Mouse (Mus musculus) heart, embryonic 13.5 days (tissue): ENCODE data around the gene Dbnl. TPM values are rescaled to one million over a fixed set of nuclear protein-coding genes. Genes with fewer than 3 reads are reported as not detected.

Experiments used
- ATAC-seq: fragments of 200-750 bp; cut with Nextera tagmentation; 2 replicates; pipeline ENCODE4 v1.8.0; 2017; ENCODE audit warnings: moderate TSS enrichment; ENCODE audit not compliant: insufficient number of reproducible peaks, low FRiP score, low TSS enrichment; ENCODE audit errors: extremely low read depth
- H3K27ac ChIP-seq: fragments of 300-500 bp; sonication (generic); replicated peaks from 2 replicates; pipeline ENCODE4 v1.5.1; 2015; ENCODE audit warnings: moderate library complexity, mild to moderate bottlenecking, inconsistent platforms
- H3K27me3 ChIP-seq: fragments of 300-500 bp; sonication (generic); replicated peaks from 2 replicates; pipeline ENCODE4 v1.6.1; 2015; ENCODE audit warnings: mild to moderate bottlenecking, inconsistent platforms
- H3K36me3 ChIP-seq: fragments of 300-500 bp; sonication (generic); 2 replicates; pipeline ENCODE4 v1.6.1; 2015; ENCODE audit warnings: mild to moderate bottlenecking, inconsistent platforms
- H3K4me1 ChIP-seq: fragments of 300-500 bp; sonication (generic); 2 replicates; pipeline ENCODE4 v1.6.1; 2015; ENCODE audit warnings: inconsistent platforms
- H3K4me2 ChIP-seq: fragments of 300-500 bp; sonication (generic); 2 replicates; pipeline ENCODE4 v1.6.1; 2015; ENCODE audit warnings: inconsistent platforms, mild to moderate bottlenecking, moderate library complexity
- H3K4me3 ChIP-seq: fragments of 300-500 bp; sonication (generic); 2 replicates; pipeline ENCODE4 v1.5.1; 2015; ENCODE audit warnings: moderate library complexity, mild to moderate bottlenecking, inconsistent platforms
- H3K9ac ChIP-seq: fragments of 300-500 bp; sonication (generic); 2 replicates; pipeline ENCODE4 v1.6.1; 2015; ENCODE audit warnings: inconsistent platforms, mild to moderate bottlenecking, moderate library complexity
- H3K9me3 ChIP-seq: fragments of 300-500 bp; sonication (generic); 2 replicates; pipeline ENCODE4 v1.6.1; 2016; ENCODE audit warnings: inconsistent platforms
- WGBS: fragments of 180-500 bp; shearing (Covaris S2); methylation state at CpG from one replicate; pipeline ENCODE4 v1.1.7; 2015; ENCODE audit warnings: mixed read lengths; 5-methylcytosine and 5-hydroxymethylcytosine counted together
- polyA plus RNA-seq: library from polyadenylated mRNA; unstranded; fragments of >200 nt; fragmentation: Nextera tagmentation; extraction: Ambion mirVana; gene quantifications from 2 replicates; pipeline ENCODE4 v1.2.1, GENCODE M21; 2015

The Dbnl gene
- polyA plus RNA-seq, 1 experiment from 2014 or later: 85.7 TPM

- H3K9me3 ChIP-seq: peaks cover 10% of the 10 kb centered on the region; the same call in 1 of the 2 replicates
- H3K9ac ChIP-seq: no peak overlapping the region
- H3K4me1 ChIP-seq: peaks cover 14% of the 10 kb centered on the region
- 80% methylated on average over 7 of the region's 7 CpGs for WGBS
- H3K36me3 ChIP-seq: peaks cover 1% of the 10 kb centered on the region; the same call in 1 of the 2 replicates
- no peak for ATAC-seq
- H3K4me2 ChIP-seq: no peak overlapping the region
- H3K4me3 ChIP-seq: no peak overlapping the region
- no peak overlapping the region for H3K27ac ChIP-seq
- no peaks in the 10 kb centered on the region for H3K27me3 ChIP-seq
Observed at GRCm38 (mm10) chr11:5840346-5840745, 52.1 kb downstream of the Dbnl start.

- whole genome bisulfite sequencing: 95% methylated on average over 2 of the region's 2 CpGs
- no peak for ATAC-seq
- Histone ChIP-seq H3K9ac (no peak overlapping the region), H3K4me2 (no peak overlapping the region), H3K27me3 (no peaks in the 10 kb centered on the region), H3K27ac (no peak overlapping the region), H3K4me1 (peaks cover 13% of the 10 kb centered on the region), H3K4me3 (no peak overlapping the region), H3K9me3 (peaks cover 10% of the 10 kb centered on the region; the same call in 1 of the 2 replicates), H3K36me3 (no peaks in the 10 kb centered on the region)
Observed at GRCm38 (mm10) chr11:5841751-5842150, 53.5 kb downstream of the Dbnl start.

GRCm38 (mm10) chr11:5843131-5843530 lies 54.8 kb downstream of the Dbnl start:
- H3K27ac ChIP-seq: no peak overlapping the region
- H3K27me3 ChIP-seq: no peaks in the 10 kb centered on the region
- H3K4me1 ChIP-seq: peaks cover 12% of the 10 kb centered on the region
- H3K9ac ChIP-seq: no peak overlapping the region
- H3K4me3 ChIP-seq: no peak overlapping the region
- ATAC-seq: no peak
- H3K4me2 ChIP-seq: no peak overlapping the region
- peaks cover 10% of the 10 kb centered on the region; the same call in 1 of the 2 replicates for H3K9me3 ChIP-seq
- no peaks in the 10 kb centered on the region for H3K36me3 ChIP-seq
- 71% methylated on average over 3 of the region's 3 CpGs for WGBS

- peaks cover 3% of the 10 kb centered on the region; the same call in 1 of the 2 replicates for H3K9me3 ChIP-seq
- no peak; the same call in 1 of the 2 replicates for ATAC-seq
Observed at GRCm38 (mm10) chr11:5846639-5847345, 58.5 kb downstream of the Dbnl start.

GRCm38 (mm10) chr11:5848741-5849140 lies 60.5 kb downstream of the Dbnl start:
- Histone ChIP-seq H3K4me1 (peaks cover 47% of the 10 kb centered on the region), H3K9me3 (no peaks in the 10 kb centered on the region), H3K27ac (peak overlapping the region; percentile 36), H3K36me3 (no peaks in the 10 kb centered on the region), H3K4me2 (no peak overlapping the region), H3K4me3 (no peak overlapping the region), H3K9ac (no peak overlapping the region), H3K27me3 (no peaks in the 10 kb centered on the region)
- no peak for ATAC-seq
- 48% methylated on average over 6 of the region's 6 CpGs for WGBS

More at GRCm38 (mm10) chr11:5846639-5847345, 58.5 kb downstream of the Dbnl start:
- H3K27me3 ChIP-seq: no peaks in the 10 kb centered on the region
- H3K9ac ChIP-seq: no peak overlapping the region
- H3K36me3 ChIP-seq: no peaks in the 10 kb centered on the region
- H3K4me3 ChIP-seq: no peak overlapping the region
- 42% methylated on average over 7 of the region's 7 CpGs for WGBS
- H3K27ac ChIP-seq: peak overlapping the region; percentile 45
- peaks cover 38% of the 10 kb centered on the region for H3K4me1 ChIP-seq
- H3K4me2 ChIP-seq: no peak overlapping the region

GRCm38 (mm10) chr11:5849316-5849715 lies 61.0 kb downstream of the Dbnl start:
- Histone ChIP-seq H3K27ac (peak overlapping the region; percentile 36; the same call in 1 of the 2 replicates), H3K9ac (no peak overlapping the region), H3K9me3 (no peaks in the 10 kb centered on the region), H3K4me3 (no peak overlapping the region), H3K36me3 (no peaks in the 10 kb centered on the region), H3K4me1 (peaks cover 47% of the 10 kb centered on the region), H3K27me3 (no peaks in the 10 kb centered on the region), H3K4me2 (no peak overlapping the region)
- 72% methylated on average over 2 of the region's 2 CpGs for WGBS
- ATAC-seq: peak; percentile 28; the same call in 1 of the 2 replicates

GRCm38 (mm10) chr11:5850452-5850851 lies 62.2 kb downstream of the Dbnl start:
- Histone ChIP-seq H3K4me1 (peaks cover 48% of the 10 kb centered on the region), H3K9me3 (no peaks in the 10 kb centered on the region), H3K27me3 (no peaks in the 10 kb centered on the region), H3K4me3 (no peak overlapping the region), H3K9ac (no peak overlapping the region), H3K4me2 (no peak overlapping the region), H3K27ac (no peak overlapping the region), H3K36me3 (no peaks in the 10 kb centered on the region)
- WGBS: 47% methylated on average over 5 of the region's 5 CpGs
- ATAC-seq: no peak

Other genes starting within 250 kb of the Dbnl start
- 11.4 and 11.9 TPM in 2 replicates for gene Ccdc117, start 246.3 kb upstream of the Dbnl start, polyA plus RNA-seq
- gene Ankrd36, start 218.8 kb upstream of the Dbnl start, polyA plus RNA-seq: not detected in 2 replicates
- 175 and 191 TPM in 2 replicates for gene Mrps24, start 72.8 kb upstream of the Dbnl start, polyA plus RNA-seq
- 26.6 and 30.0 TPM in 2 replicates for gene Urgcp, start 26.1 kb upstream of the Dbnl start, polyA plus RNA-seq
- 801 and 908 TPM in 2 replicates for gene Pgam2, start 15.2 kb downstream of the Dbnl start, polyA plus RNA-seq
- 5.8 and 6.9 TPM in 2 replicates for gene Polm, start 49.5 kb downstream of the Dbnl start, polyA plus RNA-seq
- gene Aebp1, start 73.5 kb downstream of the Dbnl start, polyA plus RNA-seq: 32.3 and 36.1 TPM in 2 replicates
- gene Pold2, start 89.8 kb downstream of the Dbnl start, polyA plus RNA-seq: 109 and 127 TPM in 2 replicates
- 4,508 and 5,229 TPM in 2 replicates for gene Myl7, start 110.3 kb downstream of the Dbnl start, polyA plus RNA-seq
- gene Gck, start 161.6 kb downstream of the Dbnl start, polyA plus RNA-seq: 1.2 and 1.5 TPM in 2 replicates
- gene Ykt6, start 167.2 kb downstream of the Dbnl start, polyA plus RNA-seq: 39.1 and 41.1 TPM in 2 replicates